Mouse (Mus musculus): Measurements from ENCODE around the gene Ears2.

DNA sequence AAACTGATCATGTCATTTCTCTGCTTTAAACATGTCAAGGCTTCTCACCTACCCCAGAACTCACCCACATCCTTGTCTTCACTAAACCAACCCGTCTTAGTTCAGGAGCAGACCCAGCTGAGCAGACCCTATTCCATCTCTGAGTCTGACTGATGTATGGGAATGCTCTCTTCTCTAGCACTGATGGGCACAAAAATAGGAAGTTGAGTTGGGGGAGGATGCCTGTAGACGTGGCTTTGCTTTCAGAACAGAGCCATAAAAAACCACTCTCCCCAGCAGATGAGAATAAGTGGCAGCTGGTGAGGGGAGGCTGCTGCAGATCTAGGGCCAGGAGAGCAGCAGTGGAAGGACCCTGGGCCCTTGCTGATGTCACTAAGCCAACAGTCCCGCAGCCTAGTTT, 33.7 kb downstream of the Ears2 start:
- no peak for TF ChIP-seq CTCF (IDR thresholded peaks at IDR 0.05; ENCODE audit: insufficient read depth, low read length)
- no peak for TF ChIP-seq POLR2A (IDR thresholded peaks at IDR 0.05; ENCODE audit: borderline replicate concordance, extremely low read depth, low read depth, low read length)

All from lung, adult 2 months (tissue).